Mouse (Mus musculus): ENCODE results near the gene Zfp84. TPM values are rescaled to one million over a fixed set of nuclear protein-coding genes. Genes with fewer than 3 reads are reported as not detected.
A peak's percentile ranks its signal among the peaks of the same experiment; 100 is the strongest.
"Not testable (repeated sequence)": the region's sequence is repeated elsewhere in the genome, so short reads cannot be mapped to it uniquely, and the experiment has no call there.

Zfp84 gene
- 9.7 and 11.6 TPM in 2 replicates for polyA plus RNA-seq (2012; rRNA removed)
- polyA plus RNA-seq (2014; fragmentation: Nextera tagmentation; extraction: Ambion mirVana): 14.0 and 15.8 TPM in 2 replicates

GRCm38 (mm10) chr7:29768090-29768900 is at the start of gene Zfp84:
Zfp84 (plus strand) TSS chr7:29768552.
- ATAC-seq (ENCODE audit: low FRiP score, low read depth): peak; percentile 94
- no peaks in the 10 kb centered on the region for H3K27me3 ChIP-seq (ENCODE audit: control insufficient read depth, insufficient read depth, low read length)
- peaks cover 4% of the 10 kb centered on the region for H3K4me1 ChIP-seq (ENCODE audit: control insufficient read depth, insufficient read depth, low read length)
- WGBS: under 1% methylated on average over 32 of the region's 32 CpGs
- H3K27ac ChIP-seq (replicated peaks; ENCODE audit: low read depth, low read length): peak within 1 kb of the TSS; percentile 82
- H3K9me3 ChIP-seq (ENCODE audit: control insufficient read depth, low read length): no peaks in the 10 kb centered on the region
- TF ChIP-seq POLR2A (IDR thresholded peaks at IDR 0.05; ENCODE audit: borderline replicate concordance, extremely low read depth, insufficient read depth, insufficient read length): peak; percentile 22; the same call in 1 of the 2 replicates
- peak within 1 kb of the TSS; percentile 65 for H3K9ac ChIP-seq (ENCODE audit: low read depth, low read length, severe bottlenecking)
- DNase-seq (ENCODE audit: low spot score): peak; percentile 95
- H3K36me3 ChIP-seq (ENCODE audit: control insufficient read depth, insufficient read depth, low read length): peaks cover 23% of the 10 kb centered on the region
- peak within 1 kb of the TSS; percentile 82 for H3K4me2 ChIP-seq (replicated peaks; ENCODE audit: low read depth, low read length, severe bottlenecking)
- H3K4me3 ChIP-seq (replicated peaks; ENCODE audit: low read length): peak within 1 kb of the TSS; percentile 63

GRCm38 (mm10) chr7:29725461-29726142 is 42.8 kb upstream of the Zfp84 start:
- H3K4me2 ChIP-seq (replicated peaks; ENCODE audit: low read depth, low read length, severe bottlenecking): peak overlapping the region; percentile 3; the same call in 1 of the 2 replicates
- not testable (repeated sequence) for ATAC-seq (ENCODE audit: low FRiP score, low read depth); H3K36me3 ChIP-seq (ENCODE audit: control insufficient read depth, insufficient read depth, low read length); DNase-seq (ENCODE audit: low spot score); H3K27me3 ChIP-seq (ENCODE audit: control insufficient read depth, insufficient read depth, low read length); H3K9me3 ChIP-seq (ENCODE audit: control insufficient read depth, low read length); H3K4me3 ChIP-seq (replicated peaks; ENCODE audit: low read length); H3K4me1 ChIP-seq (ENCODE audit: control insufficient read depth, insufficient read depth, low read length); H3K27ac ChIP-seq (replicated peaks; ENCODE audit: low read depth, low read length); H3K9ac ChIP-seq (ENCODE audit: low read depth, low read length, severe bottlenecking)
- 30% methylated on average over 16 of the region's 17 CpGs for WGBS

GRCm38 (mm10) chr7:29726860-29727259 is 41.5 kb upstream of the Zfp84 start, which contains the start of gene Catsperg2:
Catsperg2 (minus strand) TSS chr7:29727032.
- not testable (repeated sequence) for H3K27me3 ChIP-seq (ENCODE audit: control insufficient read depth, insufficient read depth, low read length); DNase-seq (ENCODE audit: low spot score); H3K9me3 ChIP-seq (ENCODE audit: control insufficient read depth, low read length); H3K9ac ChIP-seq (ENCODE audit: low read depth, low read length, severe bottlenecking); H3K4me3 ChIP-seq (replicated peaks; ENCODE audit: low read length); ATAC-seq (ENCODE audit: low FRiP score, low read depth); H3K4me1 ChIP-seq (ENCODE audit: control insufficient read depth, insufficient read depth, low read length); H3K36me3 ChIP-seq (ENCODE audit: control insufficient read depth, insufficient read depth, low read length); H3K27ac ChIP-seq (replicated peaks; ENCODE audit: low read depth, low read length)
- WGBS: 54% methylated on average over 11 of the region's 11 CpGs
- H3K4me2 ChIP-seq (replicated peaks; ENCODE audit: low read depth, low read length, severe bottlenecking): peak within 1 kb of the TSS; percentile 3; the same call in 1 of the 2 replicates

GRCm38 (mm10) chr7:29728055-29728454 is 40.3 kb upstream of the Zfp84 start:
- DNase-seq (ENCODE audit: low spot score): peak; percentile 4
- 92% methylated on average over 2 of the region's 2 CpGs for WGBS
- no peak for TF ChIP-seq POLR2A (IDR thresholded peaks at IDR 0.05; ENCODE audit: borderline replicate concordance, extremely low read depth, insufficient read depth, insufficient read length)
- no peak overlapping the region for H3K9ac ChIP-seq (ENCODE audit: low read depth, low read length, severe bottlenecking)
- H3K4me3 ChIP-seq (replicated peaks; ENCODE audit: low read length): no peak overlapping the region
- no peaks in the 10 kb centered on the region; the same call in 1 of the 2 replicates for H3K9me3 ChIP-seq (ENCODE audit: control insufficient read depth, low read length)
- H3K36me3 ChIP-seq (ENCODE audit: control insufficient read depth, insufficient read depth, low read length): no peaks in the 10 kb centered on the region
- no peak for ATAC-seq (ENCODE audit: low FRiP score, low read depth)
- no peaks in the 10 kb centered on the region for H3K4me1 ChIP-seq (ENCODE audit: control insufficient read depth, insufficient read depth, low read length)
- no peaks in the 10 kb centered on the region for H3K27me3 ChIP-seq (ENCODE audit: control insufficient read depth, insufficient read depth, low read length)
- no peak overlapping the region for H3K27ac ChIP-seq (replicated peaks; ENCODE audit: low read depth, low read length)
- H3K4me2 ChIP-seq (replicated peaks; ENCODE audit: low read depth, low read length, severe bottlenecking): no peak overlapping the region

GRCm38 (mm10) chr7:29742258-29742657 is 26.1 kb upstream of the Zfp84 start:
- H3K9ac ChIP-seq (ENCODE audit: low read depth, low read length, severe bottlenecking): no peak overlapping the region
- H3K36me3 ChIP-seq (ENCODE audit: control insufficient read depth, insufficient read depth, low read length): no peaks in the 10 kb centered on the region
- DNase-seq (ENCODE audit: low spot score) (no peak), ATAC-seq (ENCODE audit: low FRiP score, low read depth) (no peak)
- 87% methylated on average over 3 of the region's 3 CpGs for WGBS
- no peak for TF ChIP-seq POLR2A (IDR thresholded peaks at IDR 0.05; ENCODE audit: borderline replicate concordance, extremely low read depth, insufficient read depth, insufficient read length)
- no peak overlapping the region for H3K4me3 ChIP-seq (replicated peaks; ENCODE audit: low read length)
- no peak overlapping the region for H3K4me2 ChIP-seq (replicated peaks; ENCODE audit: low read depth, low read length, severe bottlenecking)
- no peak overlapping the region for H3K27ac ChIP-seq (replicated peaks; ENCODE audit: low read depth, low read length)
- H3K4me1 ChIP-seq (ENCODE audit: control insufficient read depth, insufficient read depth, low read length): no peaks in the 10 kb centered on the region
- no peaks in the 10 kb centered on the region for H3K9me3 ChIP-seq (ENCODE audit: control insufficient read depth, low read length)
- H3K27me3 ChIP-seq (ENCODE audit: control insufficient read depth, insufficient read depth, low read length): no peaks in the 10 kb centered on the region

All from limb, embryonic 14.5 days (tissue).